Mouse (Mus musculus) R1 (cell line): ENCODE results near the gene Arhgap6.
A peak's percentile ranks its signal among the peaks of the same experiment; 100 is the strongest.

Source experiments
- DNase-seq: peaks from one replicate; pipeline ENCODE4 v3.0.0-alpha.2; 2018; ENCODE audit warnings: low read depth, low spot score

Gene Arhgap6

DNA sequence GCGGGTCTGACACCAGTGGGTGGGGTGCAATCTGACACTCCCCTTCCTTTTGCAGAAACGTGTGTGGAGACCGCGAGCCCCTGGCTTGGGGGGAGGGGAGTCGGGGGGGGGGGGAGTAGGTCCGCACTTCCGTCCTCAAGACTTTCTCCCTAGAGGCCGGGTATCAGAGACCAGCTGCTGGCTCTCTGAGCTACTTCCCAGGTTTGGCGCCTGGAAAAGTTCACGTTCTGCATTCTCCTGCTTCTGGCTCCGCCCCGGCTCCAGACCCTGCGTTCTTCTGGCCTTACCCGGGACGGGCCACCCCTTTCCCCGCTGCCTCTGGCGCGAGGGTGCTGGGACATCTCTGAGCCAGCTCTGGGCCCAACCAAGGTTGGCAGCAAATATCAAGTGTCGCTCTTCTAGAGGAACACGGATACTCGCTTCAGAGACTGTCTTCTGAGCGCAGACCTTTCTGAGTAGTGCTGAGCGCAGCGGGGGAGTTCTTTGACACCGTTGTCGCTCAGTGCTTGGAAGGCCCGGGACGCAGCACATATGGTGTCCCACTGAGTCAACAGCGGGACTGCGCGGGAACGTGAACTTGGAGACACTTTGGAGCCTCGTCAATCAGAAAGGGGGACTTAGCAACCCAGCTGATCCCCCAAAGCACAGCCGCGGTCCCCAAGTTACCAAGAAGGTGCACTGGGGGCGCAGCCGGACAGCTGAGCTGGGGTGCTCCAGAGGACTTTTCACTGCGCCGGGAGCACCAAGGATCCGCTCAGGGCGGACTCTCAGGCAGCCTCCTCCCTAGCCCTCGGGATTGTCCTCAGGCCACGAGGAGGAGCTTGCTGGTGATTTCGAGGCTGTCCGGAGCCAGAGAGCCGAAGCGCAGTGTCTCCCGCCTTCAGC lies at the start of gene Arhgap6:
Gene Arhgap6 (plus strand): TSS at position 126 of the 885 bp plus-strand sequence.
- DNase-seq = peak; percentile 18

DNA sequence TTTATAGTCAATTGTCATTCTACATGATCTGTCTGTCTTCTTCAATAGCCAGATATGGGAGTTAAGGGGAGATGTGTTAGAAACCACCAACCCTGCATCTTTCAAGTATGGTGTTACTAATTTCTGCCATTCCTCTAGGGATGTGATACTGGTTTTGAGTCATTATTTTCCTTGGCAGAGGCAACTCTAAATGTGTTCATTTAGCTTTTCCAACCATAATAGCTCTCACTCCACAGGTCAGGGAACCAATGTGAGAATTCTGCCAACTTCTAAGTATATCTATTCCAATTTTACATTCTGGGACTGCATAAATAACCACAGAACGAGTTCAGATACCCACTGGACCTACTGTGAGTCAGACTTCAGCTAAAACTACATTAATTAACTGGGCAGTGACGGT lies 47.9 kb upstream of the Arhgap6 start:
- DNase-seq = no peak

DNA sequence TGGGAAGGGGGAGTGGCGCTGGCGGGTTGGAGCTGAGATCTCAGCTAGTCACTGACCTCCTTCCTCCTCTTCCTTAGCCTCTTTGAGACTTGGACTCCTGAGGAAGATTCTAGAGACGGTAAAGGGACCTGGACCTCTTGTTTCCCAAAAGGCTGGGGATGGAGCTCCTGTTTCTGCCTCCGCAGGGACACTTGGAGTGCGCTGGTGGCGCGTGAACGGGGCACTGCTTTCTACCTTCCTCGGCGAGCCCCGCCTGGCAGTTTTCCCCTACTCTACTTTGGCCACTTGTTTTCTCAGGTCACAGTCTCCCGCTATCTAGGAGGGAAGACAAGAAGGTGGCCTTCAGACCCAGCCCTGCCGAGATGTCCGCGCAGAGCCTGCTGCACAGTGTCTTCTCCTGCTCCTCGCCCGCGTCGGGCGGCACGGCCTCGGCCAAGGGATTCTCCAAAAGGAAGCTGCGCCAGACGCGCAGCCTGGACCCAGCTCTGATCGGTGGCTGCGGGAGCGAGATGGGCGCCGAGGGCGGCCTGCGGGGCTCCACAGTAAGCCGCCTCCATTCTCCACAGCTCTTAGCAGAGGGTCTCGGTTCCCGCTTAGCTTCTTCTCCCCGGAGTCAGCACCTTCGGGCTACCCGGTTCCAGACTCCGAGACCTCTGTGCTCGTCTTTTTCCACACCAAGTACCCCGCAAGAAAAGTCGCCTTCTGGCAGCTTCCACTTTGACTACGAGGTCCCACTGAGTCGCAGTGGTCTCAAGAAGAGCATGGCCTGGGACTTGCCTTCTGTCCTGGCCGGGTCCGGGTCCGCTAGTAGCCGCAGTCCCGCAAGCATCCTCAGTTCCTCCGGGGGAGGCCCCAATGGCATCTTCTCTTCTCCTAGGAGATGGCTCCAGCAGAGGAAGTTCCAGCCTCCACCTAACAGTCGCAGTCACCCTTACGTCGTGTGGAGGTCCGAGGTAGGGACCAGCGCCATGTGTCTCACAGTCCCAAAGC lies 1.3 kb downstream of the Arhgap6 start:
- peak; percentile 35 for DNase-seq

DNA sequence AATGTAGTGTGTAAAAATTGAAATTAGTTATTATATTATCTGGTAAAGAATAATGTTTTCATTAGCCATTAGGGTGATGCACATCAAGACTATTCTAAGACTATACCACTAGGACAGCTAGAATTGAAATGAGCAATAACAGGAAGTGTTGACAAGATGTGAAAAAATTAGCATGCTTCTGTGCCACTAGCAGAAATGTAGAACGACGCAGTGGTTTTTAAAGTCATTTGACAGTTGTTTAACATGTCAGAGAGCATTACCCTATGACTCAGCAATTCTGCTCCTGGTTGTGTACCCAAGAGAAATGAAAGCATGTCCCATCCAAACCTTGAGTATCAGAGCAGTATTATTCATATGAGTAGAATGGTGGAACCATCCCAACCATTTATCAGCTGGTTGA lies 9.8 kb downstream of the Arhgap6 start:
- DNase-seq = no peak

DNA sequence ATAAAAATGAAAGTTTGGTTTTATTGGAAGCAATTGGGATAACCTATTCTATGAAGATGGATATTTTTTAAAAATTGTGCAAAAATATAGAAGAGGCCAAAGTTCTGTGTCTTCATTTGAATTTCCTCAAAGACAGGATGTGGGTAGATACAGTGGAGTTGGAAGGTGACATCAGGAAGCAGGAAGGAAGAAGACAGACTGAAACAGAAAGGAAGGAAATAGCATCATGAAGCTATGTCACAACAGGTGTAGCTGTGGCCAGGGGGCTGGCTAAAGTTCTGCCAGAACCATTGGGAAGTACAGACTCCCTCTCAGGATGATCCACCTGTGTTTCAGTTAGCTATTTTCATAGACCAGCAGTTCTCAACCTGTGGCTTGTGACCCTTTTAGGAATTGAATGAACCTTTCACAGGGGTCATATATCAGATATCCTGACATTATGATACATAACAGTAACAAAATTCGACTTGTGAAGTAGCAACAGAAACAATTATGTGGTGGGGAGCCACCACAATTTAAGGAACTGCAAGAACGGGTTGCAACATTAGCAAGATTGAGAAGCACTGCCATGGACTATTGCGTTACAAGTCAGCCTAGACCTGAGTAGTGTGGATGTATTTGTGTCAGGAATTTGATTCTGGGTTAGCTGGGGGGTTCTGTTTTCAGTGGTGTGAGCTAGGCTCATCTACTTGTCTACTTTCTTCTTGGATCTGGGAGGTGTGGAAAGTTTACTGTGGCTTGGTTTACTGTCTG lies 15.8 kb downstream of the Arhgap6 start:
- DNase-seq = no peak

DNA sequence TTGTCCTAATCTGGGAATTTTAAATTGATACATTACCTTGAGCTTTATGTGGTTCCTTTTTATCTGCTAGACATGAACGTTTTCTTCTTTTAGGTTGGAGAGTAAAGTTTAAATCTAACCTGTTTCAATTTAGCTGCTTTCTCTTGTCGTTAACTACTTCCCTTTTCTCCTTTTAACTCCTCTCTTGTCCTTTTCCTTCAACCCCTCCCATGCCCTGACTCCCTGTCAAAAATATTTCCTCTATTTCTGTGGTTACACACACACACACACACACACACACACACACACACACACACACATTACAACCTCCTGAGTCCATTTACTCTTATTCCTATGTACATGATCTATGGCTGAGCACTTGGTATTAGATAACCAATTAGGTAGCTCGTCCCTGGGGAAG lies 24.0 kb downstream of the Arhgap6 start:
- DNase-seq = no peak

DNA sequence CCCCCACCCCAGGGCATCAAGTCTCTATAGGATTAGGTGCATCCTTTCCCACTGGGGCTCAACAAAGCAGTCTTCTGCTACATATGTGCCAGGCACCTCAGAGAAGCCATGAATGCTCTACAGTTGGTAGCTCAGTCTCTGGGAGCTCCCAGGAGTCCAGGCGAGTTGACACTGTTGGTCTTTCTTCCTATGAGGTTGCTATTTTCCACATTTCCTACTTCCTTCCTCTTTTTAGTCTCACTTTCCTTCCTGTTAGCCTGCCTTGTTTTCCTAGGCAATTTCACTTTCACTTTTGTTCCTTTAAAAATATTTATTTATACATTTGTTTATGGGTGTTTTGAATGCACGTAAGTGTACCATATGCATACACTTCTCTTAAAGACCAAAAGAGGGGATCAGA lies 29.3 kb downstream of the Arhgap6 start:
- no peak for DNase-seq

DNA sequence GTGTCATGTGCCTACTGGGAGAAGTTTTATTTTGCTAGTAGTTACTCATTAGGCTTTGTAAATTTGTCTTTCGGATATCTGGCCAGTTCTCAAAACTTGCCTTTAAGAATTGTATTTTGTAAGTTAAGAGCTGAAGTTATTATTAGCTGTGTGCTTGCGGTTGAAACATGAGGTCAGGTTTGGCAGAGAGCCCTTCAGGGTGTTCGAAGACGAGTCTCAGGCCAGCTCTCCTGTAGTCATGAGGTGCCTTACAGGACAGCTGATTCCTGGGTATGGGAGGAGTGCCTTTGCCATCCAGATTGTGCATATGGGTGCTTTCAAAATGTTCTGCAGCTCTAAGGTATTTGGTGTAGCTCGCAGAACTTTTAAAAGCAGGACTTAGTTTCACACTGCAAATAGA lies 37.4 kb downstream of the Arhgap6 start:
- no peak for DNase-seq

DNA sequence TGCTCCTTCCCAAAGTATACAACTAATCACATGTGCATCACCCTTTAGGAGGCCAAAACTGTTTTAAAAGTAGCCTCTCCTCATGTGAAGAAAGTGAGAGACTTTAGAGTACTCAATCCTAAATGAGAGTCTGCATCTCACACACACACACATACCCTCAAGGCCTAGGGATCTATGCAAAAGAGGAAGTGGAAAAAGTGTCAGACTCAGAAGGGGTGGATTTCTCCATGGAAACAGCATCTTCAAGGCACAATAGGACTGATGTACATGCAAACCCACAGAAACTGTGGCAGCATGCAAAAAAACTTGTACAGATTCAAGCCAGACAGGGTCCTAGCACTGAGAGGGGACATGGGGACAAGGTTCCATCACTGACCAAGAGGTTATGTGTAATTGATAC lies 53.2 kb downstream of the Arhgap6 start:
- no peak for DNase-seq

DNA sequence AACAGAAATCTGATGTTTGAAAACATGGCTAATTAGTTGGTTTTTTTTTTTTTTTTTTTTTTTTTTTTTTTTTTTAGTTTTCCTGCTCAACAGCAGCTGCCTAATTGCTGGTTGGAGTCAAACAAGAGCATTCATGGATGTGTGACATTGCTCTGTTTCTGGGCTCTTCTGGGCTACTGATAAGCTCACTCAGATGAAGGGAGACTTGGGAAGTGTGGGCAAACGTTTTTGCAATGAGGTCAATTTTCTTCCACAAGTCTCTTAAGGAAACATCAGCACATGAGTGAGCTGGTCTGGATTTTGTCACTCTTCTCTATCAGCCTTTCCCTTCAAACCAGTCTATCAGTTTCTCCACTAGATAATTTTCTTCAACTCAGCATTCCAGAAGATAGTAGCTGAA lies 79.8 kb downstream of the Arhgap6 start:
- no peak for DNase-seq

DNA sequence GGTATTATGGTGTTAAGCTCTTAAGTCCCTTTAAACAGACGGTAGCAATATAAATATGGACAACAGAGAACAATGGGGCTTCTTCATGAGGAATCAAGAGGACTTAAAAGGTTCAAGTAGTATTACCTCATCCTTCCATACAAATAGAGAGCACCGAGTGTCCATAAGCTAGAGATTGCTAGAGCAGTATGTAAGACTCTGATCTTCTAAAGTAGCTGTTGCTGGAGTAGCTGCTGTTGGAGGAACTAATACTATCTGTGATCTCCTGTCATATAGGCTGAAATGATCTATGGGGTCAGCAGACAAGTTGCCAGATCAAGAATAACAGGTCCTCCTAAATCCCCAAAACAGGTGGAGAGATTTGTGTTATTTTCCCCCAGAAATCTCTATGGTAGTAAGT lies 108.7 kb downstream of the Arhgap6 start:
- no peak for DNase-seq

DNA sequence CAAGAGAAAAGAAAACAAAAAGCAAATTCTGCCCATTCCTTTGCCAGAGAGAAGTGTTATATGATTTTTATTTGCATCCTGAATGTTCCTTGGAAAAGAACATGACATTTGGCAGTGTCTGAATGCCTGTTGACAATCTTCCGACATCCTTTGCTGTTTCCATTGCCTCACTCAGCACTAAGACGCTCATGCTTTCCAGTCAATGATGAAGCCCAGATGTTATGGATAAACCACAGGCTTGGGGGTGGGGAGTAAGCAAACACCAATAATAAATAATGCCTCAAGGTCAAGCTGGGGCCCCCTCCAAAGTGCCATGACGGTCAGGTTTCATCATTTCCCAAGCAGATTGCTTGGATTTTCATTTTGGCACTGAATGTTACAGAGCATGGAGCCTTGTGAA lies 109.2 kb downstream of the Arhgap6 start:
- no peak for DNase-seq

DNA sequence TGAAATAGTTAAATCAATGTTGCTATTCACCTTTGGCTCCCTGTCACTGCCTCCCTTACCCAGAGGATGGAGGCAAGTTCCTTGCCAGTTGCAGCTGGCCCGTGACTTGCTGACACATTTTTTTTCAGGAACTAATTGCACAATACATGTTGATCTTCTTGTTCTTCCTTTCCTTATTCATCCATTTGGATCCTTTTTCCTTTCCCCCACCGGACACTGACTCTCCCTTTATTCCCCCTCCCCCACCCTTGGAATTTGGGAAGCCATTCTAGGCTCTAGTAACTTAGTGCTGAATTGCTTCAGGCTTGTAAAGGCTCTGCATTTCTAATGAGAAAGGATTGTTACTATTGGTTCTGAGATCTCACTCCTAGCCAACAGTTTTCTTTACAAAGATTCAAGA lies 112.7 kb downstream of the Arhgap6 start:
- peak; percentile 0 for DNase-seq

DNA sequence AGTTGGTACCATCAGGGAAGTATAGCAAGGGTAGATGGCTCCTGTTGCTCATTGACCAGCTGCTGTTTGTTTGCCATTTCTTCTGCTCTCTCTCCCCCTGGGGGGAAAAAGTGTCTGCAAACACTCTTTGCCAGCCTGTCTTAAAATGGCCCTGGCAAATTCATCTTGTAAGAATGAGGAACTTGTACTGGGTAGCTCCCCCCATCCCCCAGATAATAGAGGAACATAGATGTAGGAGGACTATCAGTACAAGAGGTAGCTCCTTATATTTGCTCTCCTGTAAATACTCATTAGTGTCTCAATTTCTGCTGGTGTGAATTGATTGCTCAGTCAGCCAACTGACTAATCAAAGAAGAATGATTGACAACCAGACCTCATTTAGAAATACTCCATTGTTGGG lies 118.6 kb downstream of the Arhgap6 start:
- DNase-seq = no peak

DNA sequence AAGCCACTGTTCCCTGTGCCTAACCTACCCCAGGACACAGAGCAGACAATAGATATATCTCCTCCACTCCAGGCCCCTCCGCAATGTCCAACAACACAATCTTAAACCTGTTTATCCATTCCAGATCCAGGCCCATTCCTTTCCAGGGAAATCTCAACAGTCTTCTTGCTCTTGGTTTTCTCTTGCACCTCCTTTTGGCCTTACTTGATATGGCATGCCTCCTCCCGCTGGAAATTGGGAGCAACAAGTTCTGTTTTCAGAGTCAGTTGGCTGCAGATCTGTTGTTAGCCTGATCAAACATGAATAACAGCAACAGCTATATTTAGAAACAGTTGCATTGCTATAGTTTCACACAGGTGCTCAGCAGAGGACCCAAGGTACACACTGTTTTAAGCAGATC lies 126.0 kb downstream of the Arhgap6 start:
- DNase-seq = no peak

DNA sequence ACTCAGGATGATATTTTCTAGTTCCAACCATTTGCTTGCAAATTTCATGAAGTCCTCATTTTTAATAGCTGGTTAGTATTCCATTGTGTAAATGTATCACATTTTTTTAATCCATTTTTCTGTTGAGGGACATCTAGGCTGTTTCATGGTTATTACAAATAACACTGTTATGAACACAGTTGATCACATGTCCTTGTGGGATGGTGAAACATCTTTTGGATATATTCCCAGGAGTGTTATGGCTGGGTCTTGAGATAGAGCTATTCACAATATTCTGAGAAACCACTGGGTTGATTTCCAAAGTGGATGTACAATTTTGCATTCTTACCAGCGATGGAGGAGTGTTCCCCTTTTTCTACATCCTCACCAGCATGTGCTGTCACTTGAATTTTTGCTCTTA lies 137.5 kb downstream of the Arhgap6 start:
- no peak for DNase-seq

DNA sequence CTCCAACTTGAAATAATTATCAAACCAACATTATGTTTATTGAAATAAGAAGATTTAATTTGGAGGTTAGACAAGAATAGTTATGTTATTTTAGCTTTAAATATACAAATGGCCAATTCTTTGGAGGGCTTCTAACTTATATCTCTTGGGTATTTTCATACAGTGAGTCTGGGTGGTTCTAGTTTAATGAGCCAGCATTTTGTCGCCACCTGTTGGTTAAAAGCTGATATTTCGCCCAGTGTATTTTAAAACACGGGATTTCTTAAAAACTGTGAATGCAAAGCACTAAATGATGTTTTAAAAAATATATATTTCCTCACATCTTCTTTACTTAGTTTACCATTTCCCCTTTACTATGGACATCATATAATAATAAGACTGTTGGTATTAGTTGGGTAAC lies 140.5 kb downstream of the Arhgap6 start:
- peak; percentile 6 for DNase-seq

DNA sequence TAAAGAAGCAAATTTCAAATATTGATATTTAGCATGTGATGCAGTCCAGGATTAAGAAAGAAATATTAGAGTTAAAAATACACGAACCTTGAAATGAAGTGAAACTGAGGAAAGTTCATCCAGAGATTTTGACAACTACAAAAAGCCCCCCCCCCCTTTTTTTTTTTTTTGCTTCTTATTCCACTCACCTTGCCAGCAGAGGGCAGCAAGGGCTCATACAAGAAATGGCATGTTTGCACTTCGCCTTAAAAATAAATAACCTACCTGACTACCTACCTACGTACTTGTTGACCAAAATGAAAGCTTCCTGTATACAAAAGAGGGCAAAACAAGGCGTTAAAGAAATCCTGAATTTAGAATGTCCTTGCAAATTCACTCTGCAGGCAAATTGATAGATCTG lies 143.0 kb downstream of the Arhgap6 start:
- DNase-seq = peak; percentile 2

DNA sequence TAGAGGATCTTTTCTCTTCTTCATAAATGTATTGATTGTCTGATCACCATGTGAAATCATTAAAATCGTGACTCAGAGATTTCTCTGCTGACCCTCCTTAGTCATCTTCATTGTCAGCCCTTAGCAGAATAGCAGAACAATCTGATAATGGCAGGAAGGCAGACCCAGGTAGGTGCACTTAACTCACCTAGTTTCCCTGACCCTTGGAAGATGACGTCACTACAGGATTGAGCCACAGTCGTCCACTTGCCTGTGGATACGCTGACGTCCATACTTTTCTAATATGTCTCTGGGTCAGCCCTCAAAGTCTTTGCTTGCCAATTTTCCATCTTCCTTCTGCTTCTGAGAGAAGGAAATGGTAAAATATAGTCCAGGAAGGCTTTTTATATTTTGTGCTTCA lies 146.8 kb downstream of the Arhgap6 start:
- DNase-seq = no peak

DNA sequence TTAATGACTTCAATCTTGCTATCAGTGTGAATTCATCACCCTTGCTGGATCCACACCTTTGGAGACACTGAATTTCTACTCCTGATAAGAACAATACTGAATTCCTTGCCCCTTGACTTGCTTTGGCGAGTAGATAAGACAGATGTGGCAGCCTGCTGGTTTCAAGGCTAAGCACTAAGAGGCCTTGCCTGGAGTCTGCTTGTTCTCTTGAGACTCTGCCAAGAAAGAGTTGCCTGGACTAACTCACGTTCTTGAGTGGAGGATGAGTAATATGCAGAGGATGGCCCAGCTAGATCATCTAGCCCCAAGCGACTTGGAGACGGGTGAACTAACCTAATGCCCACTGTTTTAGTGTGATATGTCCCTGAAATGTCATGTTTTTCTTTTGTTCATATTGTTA lies 148.3 kb downstream of the Arhgap6 start:
- DNase-seq = no peak

DNA sequence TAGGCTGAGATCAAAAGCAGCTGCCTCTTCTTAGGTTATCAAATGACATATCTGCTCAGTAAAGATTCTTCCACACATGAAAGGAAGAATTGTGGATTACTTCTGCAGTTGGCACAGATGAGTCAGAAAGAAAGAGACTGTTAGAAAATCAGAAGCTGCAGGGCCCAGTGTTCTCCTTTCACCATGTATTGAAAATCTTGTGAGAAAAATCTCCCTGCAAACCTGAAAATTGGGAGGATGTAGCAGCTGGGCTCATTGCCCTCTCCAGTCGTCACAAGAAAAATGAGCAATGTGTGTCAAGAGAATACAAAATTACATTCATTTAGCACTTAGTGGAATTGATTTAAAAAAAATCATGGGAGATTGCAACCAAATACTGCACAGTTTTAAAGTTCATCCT lies 180.5 kb downstream of the Arhgap6 start:
- DNase-seq = no peak

DNA sequence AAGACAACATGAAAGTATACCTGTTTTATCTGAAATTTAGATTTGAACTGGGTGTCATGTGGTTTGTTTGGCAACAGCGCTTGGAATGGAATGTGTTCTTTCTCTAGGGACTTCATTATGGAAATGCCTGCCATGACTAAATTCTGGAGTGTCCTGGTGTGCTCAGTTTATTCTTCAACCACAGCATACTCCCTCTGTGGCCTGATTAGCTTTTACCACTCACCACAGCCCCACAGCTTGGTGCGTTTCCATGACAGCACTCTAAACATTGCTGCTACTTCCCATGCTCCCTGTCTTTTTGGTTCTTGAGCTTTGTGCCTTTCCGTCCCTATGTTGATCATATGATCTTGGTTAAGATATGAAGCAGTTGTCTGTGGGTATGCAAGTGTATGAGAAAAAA lies 182.9 kb downstream of the Arhgap6 start:
- no peak for DNase-seq
